Mouse (Mus musculus) midbrain, embryonic 10.5 days (tissue): ENCODE measurements around the gene Slc2a13. TPM values are rescaled to one million over a fixed set of nuclear protein-coding genes. Genes with fewer than 3 reads are reported as not detected.

Experiments used
- DNase-seq: peaks from one replicate; pipeline ENCODE4 v3.0.0-alpha.2; 2017; ENCODE audit warnings: low spot score
- H3K27ac ChIP-seq: fragments of 300-500 bp; sonication (generic); replicated peaks from 2 replicates; pipeline ENCODE4 v1.5.1; 2016; ENCODE audit warnings: mild to moderate bottlenecking
- H3K27me3 ChIP-seq: fragments of 300-500 bp; sonication (generic); 2 replicates; pipeline ENCODE4 v1.6.1; 2016; ENCODE audit warnings: low read depth, mild to moderate bottlenecking; ENCODE audit not compliant: poor library complexity, severe bottlenecking
- H3K36me3 ChIP-seq: fragments of 300-500 bp; sonication (generic); 2 replicates; pipeline ENCODE4 v1.6.1; 2016; ENCODE audit warnings: mild to moderate bottlenecking, moderate library complexity
- H3K4me1 ChIP-seq: fragments of 300-500 bp; sonication (generic); 2 replicates; pipeline ENCODE4 v1.6.1; 2016
- H3K4me3 ChIP-seq: fragments of 300-500 bp; sonication (generic); 2 replicates; pipeline ENCODE4 v1.5.1; 2016; ENCODE audit warnings: mild to moderate bottlenecking, moderate library complexity
- H3K9me3 ChIP-seq: fragments of 300-500 bp; sonication (generic); replicated peaks from 2 replicates; pipeline ENCODE4 v1.6.1; 2016; ENCODE audit warnings: mild to moderate bottlenecking
- WGBS: fragments of 180-500 bp; shearing (Covaris S2); methylation state at CpG from one replicate; pipeline ENCODE4 v1.1.7; 2016; 5-methylcytosine and 5-hydroxymethylcytosine counted together
- polyA plus RNA-seq: library from polyadenylated mRNA; unstranded; fragments of >200 nt; fragmentation: Nextera tagmentation; extraction: Ambion mirVana; gene quantifications from 2 replicates; pipeline ENCODE4 v1.2.1, GENCODE M21; 2016

Gene Slc2a13
- polyA plus RNA-seq, 1 experiment from 2014 or later, result 0.59 TPM

DNA sequence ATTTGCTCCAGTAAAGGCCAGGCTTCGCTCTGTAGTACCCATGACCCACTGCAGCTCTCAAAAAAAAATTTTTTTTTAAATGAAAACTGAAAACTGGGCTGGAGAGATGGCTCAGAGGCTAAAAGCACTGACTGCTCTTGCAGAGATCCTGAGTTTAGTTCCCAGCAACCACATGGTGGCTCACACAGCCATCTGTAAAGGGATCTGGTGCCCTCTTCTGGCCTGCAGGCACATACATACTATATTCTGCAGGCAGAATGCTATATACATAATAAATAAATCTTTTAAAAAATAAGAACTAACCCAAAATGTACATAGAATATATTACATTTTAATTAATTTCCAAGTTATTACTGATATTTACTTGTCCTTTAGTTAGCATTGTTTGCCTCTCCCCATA lies 234.7 kb downstream of the Slc2a13 start:
- Histone ChIP-seq H3K4me1 (no peaks in the 10 kb centered on the region), H3K27me3 (no peaks in the 10 kb centered on the region), H3K36me3 (no peaks in the 10 kb centered on the region), H3K9me3 (no peaks in the 10 kb centered on the region), H3K27ac (no peak overlapping the region), H3K4me3 (no peak overlapping the region)
- WGBS, result 94% methylated on average over 1 of the region's 1 CpGs
- no peak for DNase-seq

DNA sequence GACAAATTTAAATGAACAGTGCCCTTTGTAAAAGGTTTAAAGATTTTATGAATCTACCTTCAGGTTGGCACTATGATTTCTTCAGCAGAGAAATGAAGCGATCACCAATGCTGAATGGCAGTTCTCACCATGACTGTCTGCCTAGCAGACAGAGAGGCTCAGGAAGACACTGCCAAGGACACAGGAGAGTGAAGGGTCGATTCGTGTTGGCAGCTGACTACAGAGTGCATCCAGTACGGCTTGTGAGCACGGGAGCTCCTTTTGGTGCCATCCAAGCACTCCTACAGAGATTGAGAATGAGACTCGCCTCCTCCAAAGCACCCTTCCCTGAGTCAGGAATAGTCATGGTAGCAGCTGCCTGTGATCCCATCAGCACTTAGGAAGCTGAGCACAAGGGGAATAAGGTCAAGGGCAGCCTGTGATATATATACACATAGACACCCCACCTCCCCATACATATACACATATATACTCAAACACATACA lies 238.6 kb downstream of the Slc2a13 start:
- H3K9me3 ChIP-seq, result no peaks in the 10 kb centered on the region
- H3K36me3 ChIP-seq, result no peaks in the 10 kb centered on the region
- WGBS, result 87% methylated on average over 6 of the region's 6 CpGs
- no peak for DNase-seq
- H3K4me1 ChIP-seq, result no peaks in the 10 kb centered on the region
- no peak overlapping the region for H3K4me3 ChIP-seq
- no peak overlapping the region for H3K27ac ChIP-seq
- H3K27me3 ChIP-seq, result no peaks in the 10 kb centered on the region

DNA sequence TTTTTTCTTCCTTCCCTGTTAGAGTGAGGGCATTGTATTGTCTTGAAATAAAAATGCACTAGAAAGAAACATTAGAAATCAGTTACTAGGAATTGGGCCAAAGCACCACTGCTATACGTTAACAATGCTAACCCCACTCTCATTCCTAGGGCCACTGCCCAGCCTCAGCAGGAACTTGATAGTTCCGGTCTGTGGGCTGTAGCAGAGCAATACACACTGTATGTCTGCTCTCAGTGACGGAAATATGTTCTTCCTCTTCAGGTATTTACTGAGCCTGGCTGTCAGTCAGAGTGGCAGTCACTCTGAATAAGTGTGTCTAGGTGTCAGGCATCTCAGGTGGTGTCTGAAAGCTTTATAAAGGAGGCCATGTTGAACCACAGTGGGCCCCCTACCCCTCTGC lies 245.3 kb downstream of the Slc2a13 start:
- 0 out of 2 replicates have a peak, but pooled peaks cover 3% of the 10 kb centered on the region for H3K4me1 ChIP-seq
- no peaks in the 10 kb centered on the region for H3K9me3 ChIP-seq
- 83% methylated on average over 3 of the region's 3 CpGs for WGBS
- H3K36me3 ChIP-seq, result no peaks in the 10 kb centered on the region
- no peak overlapping the region for H3K4me3 ChIP-seq
- H3K27ac ChIP-seq, result no peak overlapping the region
- no peak for DNase-seq
- H3K27me3 ChIP-seq, result no peaks in the 10 kb centered on the region

DNA sequence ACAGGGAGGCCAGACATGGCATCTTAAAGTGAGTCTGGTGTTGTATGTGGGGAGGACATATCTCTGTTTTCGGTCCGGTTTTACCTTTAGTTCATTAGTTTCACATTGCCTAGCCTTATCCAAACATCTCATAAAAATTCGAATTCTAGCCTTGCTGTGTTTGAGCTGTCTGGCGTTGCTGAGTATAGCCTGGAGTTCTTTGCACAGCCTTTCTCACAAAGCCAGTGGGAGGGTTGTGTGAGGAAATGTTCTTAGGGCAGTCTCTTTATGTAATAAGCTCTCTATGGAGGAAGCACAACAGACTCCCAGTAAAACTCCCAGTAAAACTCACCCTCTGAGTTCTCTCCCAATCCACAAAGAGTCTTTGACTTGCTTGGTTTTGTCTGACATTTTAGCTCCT lies 246.0 kb downstream of the Slc2a13 start:
- no peaks in the 10 kb centered on the region for H3K27me3 ChIP-seq
- no peak for DNase-seq
- H3K36me3 ChIP-seq, result no peaks in the 10 kb centered on the region
- no peak overlapping the region for H3K27ac ChIP-seq
- H3K4me1 ChIP-seq, result 0 out of 2 replicates have a peak, but pooled peaks cover 3% of the 10 kb centered on the region
- H3K4me3 ChIP-seq, result no peak overlapping the region
- no peaks in the 10 kb centered on the region for H3K9me3 ChIP-seq
- 77% methylated on average over 4 of the region's 4 CpGs for WGBS

DNA sequence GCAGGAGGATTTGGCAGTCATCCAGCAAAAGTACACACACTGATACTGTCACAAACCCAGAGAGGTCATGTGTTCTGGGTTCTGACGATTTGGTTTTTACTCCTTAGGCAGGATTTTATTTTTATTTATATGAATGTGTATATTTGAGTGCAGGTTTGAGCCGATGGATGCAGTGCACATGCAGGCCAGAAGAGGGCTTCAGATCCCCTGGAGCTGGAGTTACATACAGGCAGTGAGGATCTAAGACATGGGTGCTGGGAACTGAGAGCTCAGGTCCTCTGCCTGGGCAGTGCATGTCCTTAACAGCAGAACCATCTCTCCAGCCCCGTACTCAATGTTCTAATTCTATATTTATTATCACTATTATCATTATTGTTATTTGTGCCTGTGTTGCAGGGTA lies 253.7 kb downstream of the Slc2a13 start:
- no peak for DNase-seq
- 66% methylated on average over 3 of the region's 3 CpGs for WGBS

DNA sequence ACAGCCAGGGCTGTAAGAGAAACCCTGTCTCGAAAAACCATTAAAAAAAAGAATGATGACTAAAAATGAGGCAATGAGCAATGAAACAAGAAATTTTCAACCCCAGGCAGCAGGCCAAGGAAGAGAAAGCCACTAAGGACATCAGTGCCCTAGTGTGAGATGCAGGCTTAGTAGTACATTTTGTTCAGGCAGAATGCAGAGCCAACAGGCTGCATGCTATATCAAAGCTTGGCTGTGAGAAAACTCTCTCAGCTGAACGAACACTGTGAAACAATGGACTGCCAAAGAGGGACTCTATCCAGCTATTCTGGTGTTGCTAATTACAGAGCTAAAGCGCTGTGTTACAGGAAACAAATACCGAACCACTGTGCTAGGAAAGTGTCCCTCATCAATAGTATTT lies 256.1 kb downstream of the Slc2a13 start:
- Histone ChIP-seq H3K9me3 (no peaks in the 10 kb centered on the region), H3K36me3 (no peaks in the 10 kb centered on the region), H3K4me3 (no peak overlapping the region), H3K4me1 (peaks cover 4% of the 10 kb centered on the region; the same call in 1 of the 2 replicates), H3K27me3 (no peaks in the 10 kb centered on the region), H3K27ac (no peak overlapping the region)
- WGBS, result 83% methylated on average over 4 of the region's 4 CpGs
- DNase-seq, result no peak

More for the DNA sequence above, 253.7 kb downstream of the Slc2a13 start:
- no peak overlapping the region for H3K27ac ChIP-seq
- H3K4me1 ChIP-seq, result peaks cover 4% of the 10 kb centered on the region; the same call in 1 of the 2 replicates
- H3K9me3 ChIP-seq, result no peaks in the 10 kb centered on the region
- H3K4me3 ChIP-seq, result no peak overlapping the region
- no peaks in the 10 kb centered on the region for H3K36me3 ChIP-seq
- H3K27me3 ChIP-seq, result no peaks in the 10 kb centered on the region

DNA sequence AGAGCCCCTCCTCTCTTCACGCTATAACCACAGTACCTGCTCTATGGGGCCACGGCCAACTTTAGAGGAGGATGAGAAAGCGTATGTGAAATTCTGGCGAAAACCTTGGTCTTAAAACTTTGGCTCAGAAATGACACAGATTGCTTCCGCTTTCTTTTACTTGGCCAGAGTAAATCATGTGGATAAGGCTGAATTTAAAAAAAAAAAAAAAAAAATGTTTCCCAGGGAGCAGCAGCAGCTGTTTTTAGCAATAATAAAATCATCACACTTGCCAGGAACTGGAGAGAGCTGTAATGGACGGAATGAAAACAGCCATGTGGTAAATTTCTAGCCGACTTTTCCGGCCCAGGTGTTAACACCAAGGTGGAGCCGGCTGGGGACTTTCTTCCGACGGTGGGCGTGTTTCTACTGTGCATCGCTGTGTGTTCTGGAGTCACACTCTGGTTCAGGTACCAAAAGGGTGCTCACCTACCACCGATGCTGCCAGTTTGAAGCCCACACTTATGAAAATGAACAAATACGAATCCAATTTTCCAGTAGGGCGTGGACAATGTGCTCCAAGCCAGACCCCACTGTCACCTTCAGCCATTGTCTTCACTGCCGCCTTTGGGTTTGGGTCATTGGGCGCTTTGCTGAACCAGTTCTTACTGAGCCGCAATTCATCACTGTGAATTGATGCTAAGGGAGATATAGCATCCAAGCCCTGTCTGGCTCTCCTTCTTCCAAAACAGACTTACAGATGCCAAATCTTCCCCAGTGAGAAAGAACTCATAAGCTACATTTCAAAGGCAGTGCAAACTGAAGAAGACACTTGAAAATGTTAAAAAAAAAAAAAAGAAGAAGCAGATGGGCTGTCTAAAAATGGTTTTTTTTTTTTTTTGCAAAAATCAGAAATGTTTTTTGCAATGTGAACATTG lies 258.4 kb downstream of the Slc2a13 start:
- H3K27me3 ChIP-seq, result no peaks in the 10 kb centered on the region
- no peaks in the 10 kb centered on the region for H3K36me3 ChIP-seq
- peaks cover 4% of the 10 kb centered on the region; the same call in 1 of the 2 replicates for H3K4me1 ChIP-seq
- DNase-seq, result no peak
- 87% methylated on average over 19 of the region's 19 CpGs for WGBS
- H3K4me3 ChIP-seq, result no peak overlapping the region
- no peaks in the 10 kb centered on the region for H3K9me3 ChIP-seq
- H3K27ac ChIP-seq, result no peak overlapping the region

DNA sequence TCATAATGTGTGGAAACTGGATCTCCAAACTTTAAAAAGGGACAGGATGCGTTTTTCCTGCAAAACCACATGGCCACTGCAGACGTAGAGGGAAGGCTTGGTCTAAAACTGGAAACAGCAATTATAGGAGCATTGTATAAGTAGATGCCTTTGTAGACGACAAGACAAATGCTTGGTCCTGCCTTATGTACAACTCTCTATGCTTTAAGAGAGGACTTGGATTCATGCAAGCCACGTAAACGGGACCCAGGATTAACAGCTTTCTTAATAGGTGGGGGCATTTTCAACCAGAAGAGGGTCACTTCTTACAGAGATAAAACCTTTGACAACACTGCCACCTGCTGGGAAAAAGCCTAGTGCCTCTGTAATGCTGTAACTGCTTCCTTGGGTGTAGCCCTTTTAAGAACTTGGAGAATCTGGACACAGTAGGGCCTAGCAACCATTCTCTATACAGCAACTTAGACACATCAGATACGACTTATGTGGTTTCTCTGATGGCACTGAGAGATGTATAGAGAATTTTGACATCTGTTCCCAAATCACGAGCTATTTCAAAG lies 268.7 kb downstream of the Slc2a13 start:
- Histone ChIP-seq H3K4me3 (no peak overlapping the region), H3K4me1 (no peaks in the 10 kb centered on the region), H3K9me3 (no peaks in the 10 kb centered on the region), H3K27me3 (peaks cover 10% of the 10 kb centered on the region), H3K27ac (no peak overlapping the region), H3K36me3 (no peaks in the 10 kb centered on the region)
- DNase-seq, result peak; percentile 58
- 51% methylated on average over 7 of the region's 7 CpGs for WGBS

DNA sequence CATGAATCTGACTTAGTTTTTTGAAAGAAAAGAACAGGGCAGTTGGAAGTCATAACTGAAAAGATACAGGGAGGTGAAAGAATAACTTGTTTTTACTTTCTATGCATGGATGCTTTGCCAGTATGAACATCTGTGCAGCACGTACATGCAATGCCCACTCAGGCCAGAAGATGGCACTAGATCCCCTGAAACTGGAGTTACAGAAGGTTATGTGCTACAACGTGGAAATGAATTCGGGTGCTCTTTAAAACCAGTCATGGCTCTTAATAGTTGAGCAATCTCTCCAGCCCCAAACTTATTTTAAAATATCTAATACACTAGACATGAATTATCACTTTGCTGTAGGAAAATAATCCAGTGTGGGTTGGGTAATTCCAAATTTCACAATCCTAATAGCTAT lies 271.7 kb downstream of the Slc2a13 start:
- no peaks in the 10 kb centered on the region for H3K36me3 ChIP-seq
- H3K4me1 ChIP-seq, result no peaks in the 10 kb centered on the region
- peak; percentile 82 for DNase-seq
- H3K27me3 ChIP-seq, result peaks cover 10% of the 10 kb centered on the region
- 16% methylated on average over 3 of the region's 3 CpGs for WGBS
- no peak overlapping the region for H3K4me3 ChIP-seq
- H3K9me3 ChIP-seq, result no peaks in the 10 kb centered on the region
- no peak overlapping the region for H3K27ac ChIP-seq

DNA sequence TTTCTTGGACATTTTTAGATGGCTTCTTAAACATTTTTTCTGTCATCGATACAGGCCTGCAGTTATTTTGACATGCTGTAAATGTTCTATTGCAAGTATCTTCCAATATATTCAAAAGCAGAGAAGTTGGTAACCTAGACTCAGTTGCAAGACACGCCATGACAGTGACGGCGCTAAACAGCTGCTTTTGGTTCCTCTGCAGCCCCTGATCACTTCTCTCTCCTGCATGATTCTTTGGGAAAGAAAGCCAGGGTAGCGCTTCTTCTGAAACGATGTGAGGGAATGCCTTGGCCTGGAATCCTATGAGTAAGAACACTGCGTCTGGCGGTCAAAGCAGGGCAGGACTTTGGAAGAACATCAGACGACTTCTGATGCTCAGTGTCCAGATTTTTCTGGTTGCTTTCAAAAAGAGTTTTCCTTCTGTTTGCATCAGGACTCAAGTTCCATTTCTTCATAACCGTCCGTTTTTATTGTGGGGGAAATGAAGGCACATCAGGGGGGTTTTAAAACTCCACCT lies 273.7 kb downstream of the Slc2a13 start:
- Histone ChIP-seq H3K36me3 (no peaks in the 10 kb centered on the region), H3K4me3 (no peak overlapping the region), H3K27ac (no peak overlapping the region), H3K27me3 (peaks cover 10% of the 10 kb centered on the region), H3K4me1 (peaks cover 13% of the 10 kb centered on the region), H3K9me3 (no peaks in the 10 kb centered on the region)
- 89% methylated on average over 11 of the region's 11 CpGs for WGBS
- no peak for DNase-seq

DNA sequence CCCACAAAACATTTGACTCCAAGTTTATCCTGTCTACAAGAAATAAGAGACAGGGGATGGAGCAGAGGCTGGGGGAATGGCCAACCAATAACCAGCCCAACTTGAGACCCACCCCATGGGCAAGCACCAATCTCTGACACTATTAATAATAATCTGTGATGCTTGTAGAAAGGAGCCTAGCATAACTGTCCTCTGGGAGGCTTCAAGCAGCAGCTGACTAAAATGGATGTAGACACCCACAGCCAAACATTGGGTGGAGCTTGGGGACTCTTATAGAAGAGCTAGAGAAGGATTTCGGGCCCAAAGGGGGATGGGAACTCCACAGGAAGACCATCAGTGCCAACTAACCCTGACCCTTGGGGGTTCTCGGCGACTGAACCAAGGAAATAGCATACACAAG lies 289.6 kb downstream of the Slc2a13 start:
- peaks cover 7% of the 10 kb centered on the region for H3K9me3 ChIP-seq
- WGBS, result 91% methylated on average over 3 of the region's 3 CpGs
- H3K4me3 ChIP-seq, result no peak overlapping the region
- no peak for DNase-seq
- H3K36me3 ChIP-seq, result no peaks in the 10 kb centered on the region
- H3K4me1 ChIP-seq, result no peaks in the 10 kb centered on the region
- H3K27me3 ChIP-seq, result no peaks in the 10 kb centered on the region
- H3K27ac ChIP-seq, result no peak overlapping the region

DNA sequence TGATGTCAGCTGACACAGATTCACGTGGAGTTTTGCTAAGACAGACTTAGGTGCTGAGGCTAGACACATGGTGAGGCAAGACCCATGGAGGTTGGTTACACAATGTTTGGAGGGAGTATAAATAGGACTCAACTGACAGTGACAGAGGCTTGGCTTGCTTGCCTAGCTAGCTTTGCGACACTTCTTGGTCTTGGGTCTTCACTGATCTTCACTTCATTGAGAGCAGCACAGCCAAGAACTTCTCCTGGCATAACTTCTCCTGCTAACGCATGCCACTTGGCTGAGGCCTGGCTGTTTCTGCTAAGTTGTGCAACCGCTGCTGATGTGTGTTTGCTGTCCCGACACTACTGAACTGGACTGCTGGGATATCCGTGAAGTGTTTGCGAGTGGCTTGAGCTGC lies 290.2 kb downstream of the Slc2a13 start:
- Histone ChIP-seq H3K27me3 (no peaks in the 10 kb centered on the region), H3K36me3 (no peaks in the 10 kb centered on the region), H3K27ac (no peak overlapping the region), H3K4me3 (no peak overlapping the region), H3K4me1 (no peaks in the 10 kb centered on the region), H3K9me3 (peaks cover 7% of the 10 kb centered on the region)
- no peak for DNase-seq
- 88% methylated on average over 7 of the region's 7 CpGs for WGBS

DNA sequence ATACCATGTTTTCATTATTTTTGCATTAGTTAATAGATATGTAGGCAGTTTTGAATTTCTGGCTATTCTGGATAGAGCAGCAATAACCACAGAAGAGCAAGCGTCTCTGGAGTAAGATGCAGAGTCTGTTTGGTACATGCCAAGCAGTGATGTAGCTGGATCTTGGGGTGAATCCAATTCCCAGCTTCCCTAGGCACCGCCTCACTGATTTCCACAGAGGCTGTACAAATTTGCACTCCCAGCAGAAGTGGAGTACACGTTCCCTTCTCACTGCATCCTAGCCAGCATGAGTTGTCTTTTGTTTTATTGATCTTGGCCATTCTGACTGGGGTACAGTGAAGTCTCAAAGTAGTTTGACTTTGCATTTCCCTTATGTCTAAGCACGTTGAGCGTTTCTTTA lies 291.5 kb downstream of the Slc2a13 start:
- H3K4me3 ChIP-seq, result no peak overlapping the region
- no peaks in the 10 kb centered on the region for H3K4me1 ChIP-seq
- H3K27me3 ChIP-seq, result no peaks in the 10 kb centered on the region
- H3K9me3 ChIP-seq, result no peaks in the 10 kb centered on the region; the same call in 1 of the 2 replicates
- 87% methylated on average over 5 of the region's 5 CpGs for WGBS
- no peak overlapping the region for H3K27ac ChIP-seq
- DNase-seq, result no peak
- no peaks in the 10 kb centered on the region for H3K36me3 ChIP-seq
